Mouse (Mus musculus): Measurements from ENCODE around the gene Rprd2.

Rprd2 gene

GRCm38 (mm10) chr3:95734092-95734702 is 84.5 kb downstream of the Rprd2 start:
- DNase-seq: no peak

- DNase-seq: no peak
Observed at GRCm38 (mm10) chr3:95732744-95733521, 85.7 kb downstream of the Rprd2 start.

DNA sequence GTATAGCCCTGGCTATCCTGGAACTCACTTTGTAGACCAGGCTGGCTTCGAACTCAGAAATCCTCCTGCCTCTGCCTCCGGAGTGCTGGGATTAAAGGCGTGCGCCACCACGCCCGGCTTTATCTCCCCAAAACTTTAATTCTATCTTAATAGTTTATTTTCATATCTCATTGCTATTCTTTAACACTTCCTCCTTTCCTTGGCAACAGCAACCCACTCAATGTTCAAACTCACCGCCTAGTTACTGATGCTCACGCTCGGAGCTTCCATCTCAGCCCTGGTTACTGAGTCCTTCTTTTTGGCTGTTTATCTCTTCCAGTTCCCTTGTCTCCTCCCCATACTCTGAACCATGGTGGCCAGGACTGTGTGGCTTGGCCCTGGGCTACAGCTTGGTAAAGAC is 86.4 kb downstream of the Rprd2 start:
- DNase-seq: no peak

DNA sequence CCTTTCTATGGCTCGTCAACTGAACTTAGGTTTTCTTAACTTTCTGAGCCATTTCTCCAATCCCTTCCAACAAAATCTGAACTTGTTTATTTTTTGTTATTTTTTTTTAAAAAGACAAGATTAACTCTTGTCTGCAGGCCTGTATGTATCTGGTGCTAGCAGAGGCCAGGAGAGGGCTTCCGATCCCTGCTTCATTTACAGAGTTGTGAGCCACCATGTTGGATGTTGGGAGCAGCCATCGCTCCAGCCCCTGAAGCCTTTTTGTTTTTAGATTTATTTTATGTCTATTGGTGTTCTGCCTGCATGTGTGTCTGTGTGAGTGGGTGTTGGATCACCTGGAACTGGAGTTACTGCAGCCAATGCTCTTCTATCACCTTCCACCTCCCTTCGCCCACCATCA is 86.9 kb downstream of the Rprd2 start:
- DNase-seq: no peak

DNA sequence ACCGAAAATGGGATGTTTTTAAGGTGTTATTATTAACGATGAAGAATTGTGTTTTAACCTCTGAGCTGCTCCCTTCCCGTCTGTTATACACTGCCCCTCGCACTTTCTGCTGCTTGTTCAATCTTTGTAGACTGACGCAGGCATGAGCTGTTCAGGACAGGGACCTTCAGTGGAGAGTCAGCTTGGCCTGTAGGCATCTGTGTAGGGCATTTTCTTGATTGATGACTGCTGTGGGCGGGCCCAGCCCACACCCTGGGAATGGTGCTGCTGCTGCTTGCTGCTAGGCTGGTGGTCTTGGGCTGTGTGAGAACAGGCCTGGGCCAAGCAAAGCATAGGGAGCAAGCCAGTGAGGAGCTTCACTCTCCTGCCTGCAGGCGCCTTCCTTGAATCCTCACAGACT is 88.2 kb downstream of the Rprd2 start:
- DNase-seq: no peak

GRCm38 (mm10) chr3:95728906-95729305 is 89.8 kb downstream of the Rprd2 start:
- no peak for DNase-seq

- no peak for DNase-seq
Observed at GRCm38 (mm10) chr3:95726696-95727358, 91.8 kb downstream of the Rprd2 start.

- DNase-seq: no peak
Observed at GRCm38 (mm10) chr3:95725863-95726262, 92.8 kb downstream of the Rprd2 start.

DNA sequence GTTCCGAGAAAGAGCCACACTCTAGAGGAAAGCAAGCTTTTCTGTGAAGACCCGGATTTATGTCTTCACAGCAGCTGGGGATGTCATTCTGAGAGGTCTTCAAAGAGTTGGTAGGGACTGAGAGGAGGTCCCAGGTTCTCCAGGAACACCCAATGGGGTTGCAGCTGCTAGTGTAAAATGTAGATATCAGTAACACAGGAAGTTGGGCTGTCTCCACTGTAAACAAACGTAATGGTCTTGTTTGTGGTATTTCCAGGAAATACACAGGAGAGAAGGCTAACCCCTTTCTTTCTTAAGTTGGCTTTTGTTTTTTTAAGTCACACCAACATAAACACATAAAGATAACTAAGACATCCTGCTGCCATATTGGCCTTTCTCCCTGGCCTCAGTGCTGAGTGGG is 96.3 kb downstream of the Rprd2 start:
- no peak for DNase-seq

DNA sequence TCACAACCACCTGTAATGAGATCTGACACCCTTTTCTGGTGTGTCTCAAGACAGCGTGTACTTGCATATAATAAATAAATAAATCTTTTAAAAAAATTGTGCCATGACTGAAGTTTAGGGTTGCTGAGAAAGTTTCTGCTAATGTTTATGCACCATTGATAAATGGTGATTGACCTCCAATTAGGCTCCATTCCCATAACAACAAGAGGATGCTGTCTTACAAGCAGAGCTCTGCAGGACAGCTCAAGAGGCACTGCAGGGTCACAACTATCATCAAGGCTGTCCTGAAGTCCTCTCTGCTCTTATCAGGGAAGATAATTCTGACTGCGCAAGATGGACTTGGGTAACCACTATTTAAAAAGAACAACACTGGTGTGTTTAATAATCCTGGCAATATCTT is 100.5 kb downstream of the Rprd2 start:
- no peak for DNase-seq

- DNase-seq: no peak
Observed at GRCm38 (mm10) chr3:95716075-95716474, 102.6 kb downstream of the Rprd2 start.
